Mouse (Mus musculus): ENCODE results near the gene Zfp131. TPM values are rescaled to one million over a fixed set of nuclear protein-coding genes. Genes with fewer than 3 reads are reported as not detected.

The Zfp131 gene
- total RNA-seq, 2 experiments from 2014 or later, result 41.5 to 44.3 TPM

GRCm38 (mm10) chr13:119756831-119757230 lies 33.9 kb downstream of the Zfp131 start:
- intact Hi-C loops (cut with DNase I), result loop anchor here (5.0 kb wide), 2 partner anchors 45 to 65 kb away; partner anchors contain the start of gene Hmgcs1
- no peak for DNase-seq (ENCODE audit: extremely low spot score in 1 of 2, low spot score in 2 of 2)

GRCm38 (mm10) chr13:119755681-119756471 lies 34.8 kb downstream of the Zfp131 start, which contains the start of gene Nim1k:
Gene Nim1k, minus strand, starts transcription at chr13:119755882.
- intact Hi-C loops (cut with DNase I), result loop anchor here (5.0 kb wide), 2 partner anchors 44 to 64 kb away; partner anchors contain the start of gene Hmgcs1
- peak; percentile 79 to 93 for DNase-seq (ENCODE audit: extremely low spot score in 1 of 2, low spot score in 2 of 2)

GRCm38 (mm10) chr13:119755141-119755547 lies 35.5 kb downstream of the Zfp131 start:
- intact Hi-C loops (cut with DNase I), result loop anchor here (5.0 kb wide), 2 partner anchors 43 to 63 kb away; partner anchors contain the start of gene Hmgcs1
- peak in 1 of 2 experiments; percentile 51 for DNase-seq (ENCODE audit: extremely low spot score in 1 of 2, low spot score in 2 of 2)

- no peak for DNase-seq (ENCODE audit: extremely low spot score in 1 of 2, low spot score in 2 of 2)
- intact Hi-C loops (cut with DNase I), result loop anchor here (5.0 kb wide), 2 partner anchors 42 to 62 kb away; partner anchors contain the start of gene Hmgcs1
Measured at GRCm38 (mm10) chr13:119754635-119755020, 36.1 kb downstream of the Zfp131 start.

GRCm38 (mm10) chr13:119753859-119754634 lies 36.6 kb downstream of the Zfp131 start:
- DNase-seq (ENCODE audit: extremely low spot score in 1 of 2, low spot score in 2 of 2), result peak in 1 of 2 experiments; percentile 64
- intact Hi-C loops (cut with DNase I), result no loop called here

- intact Hi-C loops (cut with DNase I), result no loop called here
- DNase-seq (ENCODE audit: extremely low spot score in 1 of 2, low spot score in 2 of 2), result no peak
Measured at GRCm38 (mm10) chr13:119746930-119747329, 43.8 kb downstream of the Zfp131 start.

GRCm38 (mm10) chr13:119743470-119743869 lies 47.2 kb downstream of the Zfp131 start:
- no peak for DNase-seq (ENCODE audit: extremely low spot score in 1 of 2, low spot score in 2 of 2)
- intact Hi-C loops (cut with DNase I), result no loop called here

- intact Hi-C loops (cut with DNase I), result no loop called here
- no peak for DNase-seq (ENCODE audit: extremely low spot score in 1 of 2, low spot score in 2 of 2)
Measured at GRCm38 (mm10) chr13:119742711-119743415, 47.8 kb downstream of the Zfp131 start.

- intact Hi-C loops (cut with DNase I), result no loop called here
- DNase-seq (ENCODE audit: extremely low spot score in 1 of 2, low spot score in 2 of 2), result no peak
Measured at GRCm38 (mm10) chr13:119741390-119742237, 49.1 kb downstream of the Zfp131 start.

- intact Hi-C loops (cut with DNase I), result no loop called here
- no peak for DNase-seq (ENCODE audit: extremely low spot score in 1 of 2, low spot score in 2 of 2)
Measured at GRCm38 (mm10) chr13:119731448-119731847, 59.2 kb downstream of the Zfp131 start.

GRCm38 (mm10) chr13:119729406-119729805 lies 61.3 kb downstream of the Zfp131 start:
- intact Hi-C loops (cut with DNase I), result no loop called here
- DNase-seq (ENCODE audit: extremely low spot score in 1 of 2, low spot score in 2 of 2), result no peak

- intact Hi-C loops (cut with DNase I), result no loop called here
- no peak for DNase-seq (ENCODE audit: extremely low spot score in 1 of 2, low spot score in 2 of 2)
Measured at GRCm38 (mm10) chr13:119727608-119728387, 62.9 kb downstream of the Zfp131 start.

GRCm38 (mm10) chr13:119724541-119724940 lies 66.1 kb downstream of the Zfp131 start:
- DNase-seq (ENCODE audit: extremely low spot score in 1 of 2, low spot score in 2 of 2), result no peak
- intact Hi-C loops (cut with DNase I), result loop anchor here (2.0 kb wide), 1 partner anchor 84 kb away; no protein-coding TSS in a partner anchor

GRCm38 (mm10) chr13:119723368-119723767 lies 67.3 kb downstream of the Zfp131 start:
- intact Hi-C loops (cut with DNase I), result no loop called here
- DNase-seq (ENCODE audit: extremely low spot score in 1 of 2, low spot score in 2 of 2), result no peak

GRCm38 (mm10) chr13:119722447-119722846 lies 68.2 kb downstream of the Zfp131 start:
- DNase-seq (ENCODE audit: extremely low spot score in 1 of 2, low spot score in 2 of 2), result no peak
- intact Hi-C loops (cut with DNase I), result no loop called here

GRCm38 (mm10) chr13:119716105-119716504 lies 74.6 kb downstream of the Zfp131 start:
- DNase-seq (ENCODE audit: extremely low spot score in 1 of 2, low spot score in 2 of 2), result no peak
- intact Hi-C loops (cut with DNase I), result no loop called here

Measured in left cerebral cortex, postnatal 10 days (tissue).